Mouse (Mus musculus): ENCODE data around the gene Stxbp5. TPM values are rescaled to one million over a fixed set of nuclear protein-coding genes. Genes with fewer than 3 reads are reported as not detected.
"Not testable (repeated sequence)": the region's sequence is repeated elsewhere in the genome, so short reads cannot be mapped to it uniquely, and the experiment has no call there.

The Stxbp5 gene
- total RNA-seq (2015; ENCODE audit: low replicate concordance) (26.3 and 28.0 TPM in 2 replicates), total RNA-seq (2017; ENCODE audit: low replicate concordance) (16.0 and 21.5 TPM in 2 replicates)

- ATAC-seq (replicated peaks; ENCODE audit: low FRiP score, poor library complexity, severe bottlenecking), result peak; percentile 37
Measured at GRCm38 (mm10) chr10:9901071-9901696, at the start of gene Stxbp5. Gene Stxbp5, minus strand, starts transcription at chr10:9901079.

DNA sequence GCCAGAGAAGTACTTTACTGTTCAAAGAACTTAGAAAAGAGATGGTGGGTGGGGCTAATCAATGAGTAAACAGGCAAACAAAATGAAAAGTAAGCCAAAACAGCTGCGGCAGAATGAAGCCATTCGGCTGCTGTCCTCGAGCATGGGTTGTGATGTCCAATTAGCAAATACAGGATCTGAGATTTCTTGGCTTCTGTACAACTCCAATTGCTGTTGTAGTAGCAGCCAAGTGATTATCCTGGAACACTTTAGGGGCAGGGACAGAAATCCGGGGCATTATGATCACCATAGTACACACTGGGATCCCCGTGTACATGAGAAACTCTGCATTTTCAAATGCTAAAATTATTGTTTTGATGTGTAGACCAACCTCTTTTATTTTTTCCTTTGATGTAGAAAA, 11.5 kb upstream of the Stxbp5 start:
- ATAC-seq (replicated peaks; ENCODE audit: low FRiP score, poor library complexity, severe bottlenecking), result no peak

DNA sequence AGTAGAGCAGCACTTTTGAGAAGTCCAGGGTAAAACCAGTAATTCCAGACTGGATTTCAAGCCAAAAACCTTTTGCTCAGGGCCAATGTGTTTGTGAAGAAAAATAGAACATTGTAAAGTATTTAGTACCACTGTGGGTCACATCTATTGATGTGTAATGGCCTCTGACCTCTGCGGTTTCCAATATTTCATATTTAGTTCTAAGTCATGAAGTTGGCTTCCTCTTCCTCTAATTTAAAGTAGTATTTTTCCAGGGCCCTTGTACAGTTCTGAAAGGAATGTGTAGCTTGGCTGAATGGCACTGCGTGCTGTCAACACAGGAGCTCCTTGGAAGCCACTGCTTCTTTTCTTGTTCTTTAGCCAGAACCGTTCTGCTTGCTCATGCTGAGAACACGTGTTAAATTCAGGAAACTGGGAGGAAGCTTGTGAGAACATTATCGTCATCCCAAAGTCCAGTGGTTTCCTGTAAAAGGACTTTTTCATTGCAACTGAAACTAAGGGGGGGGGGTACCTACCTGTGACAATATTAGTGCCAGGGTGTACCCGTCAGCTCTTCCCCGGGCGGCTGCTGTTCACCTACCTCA, 7.1 kb upstream of the Stxbp5 start:
- no peak for ATAC-seq (replicated peaks; ENCODE audit: low FRiP score, poor library complexity, severe bottlenecking)

GRCm38 (mm10) chr10:9907519-9907918, 6.6 kb upstream of the Stxbp5 start:
- no peak for ATAC-seq (replicated peaks; ENCODE audit: low FRiP score, poor library complexity, severe bottlenecking)

- no peak for ATAC-seq (replicated peaks; ENCODE audit: low FRiP score, poor library complexity, severe bottlenecking)
Measured at GRCm38 (mm10) chr10:9906185-9906584, 5.3 kb upstream of the Stxbp5 start.

DNA sequence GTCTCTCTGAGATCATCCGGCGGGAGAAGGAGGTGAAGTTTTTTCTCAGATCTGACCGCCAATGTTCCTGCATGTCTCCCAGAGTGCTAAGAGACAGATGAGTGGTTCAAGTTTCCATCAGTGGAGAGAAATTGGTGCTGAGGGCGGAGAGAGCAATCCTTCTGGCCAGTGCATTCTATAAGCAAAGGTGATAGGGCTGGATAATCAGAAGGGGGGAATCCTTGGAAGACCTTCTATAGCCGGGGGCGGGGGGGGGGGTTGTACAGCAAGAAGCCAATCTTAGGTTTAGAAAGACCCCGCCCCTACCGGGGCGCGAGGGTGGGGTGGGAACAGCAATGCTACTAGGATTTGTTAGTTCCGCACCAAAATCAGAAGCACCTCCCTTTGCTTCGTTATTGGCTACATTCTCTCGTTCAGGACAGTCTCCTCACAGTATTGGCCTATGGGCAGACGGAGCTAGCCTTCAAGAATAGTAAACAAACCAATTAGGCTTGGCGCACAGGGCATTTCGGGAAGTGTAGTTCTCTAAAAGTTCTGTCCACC, 889 bp upstream of the Stxbp5 start:
- peak; percentile 94 for ATAC-seq (replicated peaks; ENCODE audit: low FRiP score, poor library complexity, severe bottlenecking)

DNA sequence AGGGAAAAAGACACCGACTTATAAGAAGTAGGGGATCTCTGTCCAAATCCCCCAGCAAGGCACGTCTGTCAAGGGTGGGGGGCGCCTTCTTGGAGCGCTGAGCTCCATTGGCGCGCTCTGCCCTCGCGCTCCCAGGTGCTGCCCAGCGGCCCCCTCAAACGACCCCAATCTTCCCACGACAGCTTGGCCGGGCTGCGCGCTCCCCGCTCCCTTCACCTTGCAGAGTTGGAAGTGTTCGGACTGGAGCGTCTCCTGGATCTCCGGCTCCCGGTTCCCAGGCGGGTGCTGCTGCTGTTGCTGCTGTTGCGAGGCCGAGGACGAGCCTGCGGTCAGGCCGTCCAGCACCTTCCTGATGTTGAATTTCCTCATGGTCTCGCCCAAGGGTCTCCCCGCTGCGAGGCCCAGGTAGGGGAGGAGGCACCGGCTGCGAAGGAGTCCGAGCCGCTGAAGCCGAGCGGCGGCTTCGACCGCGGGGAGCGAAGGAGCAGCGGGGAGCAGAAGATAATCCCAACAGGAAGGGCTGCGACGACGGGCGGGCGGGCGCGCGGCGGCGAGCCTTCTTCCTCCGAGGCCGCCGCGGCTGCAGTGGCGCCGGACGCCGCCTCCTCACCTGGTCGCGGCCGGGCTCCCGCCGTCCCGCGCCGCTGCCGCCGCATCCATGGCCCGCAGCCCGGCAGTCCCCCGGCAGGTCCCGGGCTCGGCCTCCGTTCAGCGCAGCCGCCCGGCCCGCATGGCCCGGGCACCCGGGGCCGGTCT, 386 bp downstream of the Stxbp5 start:
- peak; percentile 48 for ATAC-seq (replicated peaks; ENCODE audit: low FRiP score, poor library complexity, severe bottlenecking)

GRCm38 (mm10) chr10:9899816-9900215, 1.1 kb downstream of the Stxbp5 start:
- ATAC-seq (replicated peaks; ENCODE audit: low FRiP score, poor library complexity, severe bottlenecking), result no peak

DNA sequence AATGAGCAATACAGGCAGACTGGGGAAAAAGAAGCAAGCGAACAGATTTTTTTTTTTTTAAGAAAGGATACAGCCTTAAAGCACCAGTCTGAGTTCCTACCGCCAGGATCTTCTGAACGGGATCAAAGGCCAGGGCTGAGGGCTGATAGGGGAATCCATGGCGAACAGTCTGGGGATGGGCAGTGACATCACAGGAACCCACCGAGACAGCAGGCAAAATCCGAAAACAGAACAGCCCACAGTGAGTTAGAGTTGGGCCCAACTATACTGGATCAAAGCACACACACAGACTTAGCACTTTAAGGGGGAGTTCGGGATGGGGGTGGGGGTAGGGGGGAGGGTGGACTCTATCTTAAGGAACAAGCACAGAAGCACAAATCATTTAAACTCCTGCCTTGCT, 1.8 kb downstream of the Stxbp5 start:
- ATAC-seq (replicated peaks; ENCODE audit: low FRiP score, poor library complexity, severe bottlenecking), result no peak

DNA sequence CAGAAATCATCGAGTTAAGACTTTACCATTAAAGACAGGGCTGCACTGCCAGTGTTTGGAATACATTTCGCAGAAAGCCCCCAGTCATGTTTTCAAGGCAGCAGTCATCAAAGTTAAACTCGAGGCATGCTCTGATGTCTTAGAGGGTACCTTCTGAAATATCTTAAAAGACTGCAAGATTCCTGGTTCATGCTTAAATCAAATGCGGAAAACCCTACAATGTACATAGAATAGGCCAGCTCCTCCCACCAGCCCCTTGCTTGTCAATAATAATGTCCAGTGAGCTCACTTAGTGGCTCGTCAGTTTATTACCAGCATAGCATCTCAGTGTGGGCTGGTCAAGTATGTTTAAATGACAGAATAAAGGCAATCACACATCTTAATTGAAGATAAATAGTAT, 3.0 kb downstream of the Stxbp5 start:
- no peak for ATAC-seq (replicated peaks; ENCODE audit: low FRiP score, poor library complexity, severe bottlenecking)

GRCm38 (mm10) chr10:9893562-9893961, 7.3 kb downstream of the Stxbp5 start:
- ATAC-seq (replicated peaks; ENCODE audit: low FRiP score, poor library complexity, severe bottlenecking), result no peak

GRCm38 (mm10) chr10:9889651-9890050, 11.2 kb downstream of the Stxbp5 start:
- no peak for ATAC-seq (replicated peaks; ENCODE audit: low FRiP score, poor library complexity, severe bottlenecking)

- no peak for ATAC-seq (replicated peaks; ENCODE audit: low FRiP score, poor library complexity, severe bottlenecking)
Measured at GRCm38 (mm10) chr10:9888655-9889054, 12.2 kb downstream of the Stxbp5 start.

DNA sequence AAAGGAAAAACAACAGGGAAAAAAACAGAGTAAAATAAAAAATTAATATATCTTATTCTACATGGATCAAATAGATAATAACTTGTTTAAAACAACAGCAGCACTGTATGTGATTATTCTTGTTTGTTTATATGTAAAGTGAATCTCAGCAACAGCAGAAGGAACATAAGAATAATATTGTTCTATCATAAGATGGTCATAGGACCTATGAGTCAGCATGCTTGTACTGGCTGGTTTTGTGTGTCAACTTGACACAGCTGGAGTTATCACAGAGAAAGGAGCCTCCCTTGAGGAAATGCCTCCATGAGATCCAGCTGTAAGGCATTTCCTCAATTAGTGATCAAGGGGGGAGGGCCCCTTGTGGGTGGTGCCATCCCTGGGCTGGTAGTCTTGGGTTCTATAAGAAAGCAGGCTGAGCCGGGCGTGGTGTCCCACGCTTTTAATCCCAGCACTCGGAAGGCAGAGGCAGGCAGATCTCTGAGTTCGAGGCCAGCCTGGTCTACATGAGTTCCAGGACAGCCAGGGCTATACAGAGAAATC, 19.0 kb downstream of the Stxbp5 start:
- not testable (repeated sequence) for ATAC-seq (replicated peaks; ENCODE audit: low FRiP score, poor library complexity, severe bottlenecking)

DNA sequence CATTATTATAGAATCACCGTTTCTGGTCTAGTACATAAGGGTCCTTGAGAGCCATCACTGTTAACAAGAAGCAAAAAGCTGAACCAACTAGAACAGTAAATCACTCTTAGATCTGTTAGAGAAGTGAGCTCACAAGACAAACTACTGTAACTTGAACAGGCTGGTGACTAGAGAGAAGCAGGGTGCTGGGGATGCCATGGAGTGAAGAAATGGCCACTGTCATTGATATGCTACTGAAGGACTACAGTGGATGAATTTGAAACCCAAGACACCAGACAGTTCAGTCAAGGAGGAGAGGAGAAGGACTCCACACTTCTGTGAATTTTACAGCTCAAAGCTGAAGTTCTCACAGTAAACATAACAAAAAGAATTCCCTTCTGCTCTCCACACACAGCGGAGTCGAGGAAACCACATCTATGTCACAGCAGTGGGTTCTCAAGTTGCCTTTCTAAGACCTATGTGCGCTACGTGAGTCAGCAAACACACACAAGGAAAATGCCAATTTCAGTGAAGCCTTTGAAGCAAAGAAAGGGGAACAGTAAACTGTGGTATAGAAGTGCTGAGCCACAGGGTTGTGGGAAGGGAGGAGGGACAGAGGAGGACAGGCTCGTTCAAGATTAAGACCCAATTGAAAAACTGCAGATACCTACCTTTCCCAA, 20.7 kb downstream of the Stxbp5 start:
- no peak for ATAC-seq (replicated peaks; ENCODE audit: low FRiP score, poor library complexity, severe bottlenecking)

DNA sequence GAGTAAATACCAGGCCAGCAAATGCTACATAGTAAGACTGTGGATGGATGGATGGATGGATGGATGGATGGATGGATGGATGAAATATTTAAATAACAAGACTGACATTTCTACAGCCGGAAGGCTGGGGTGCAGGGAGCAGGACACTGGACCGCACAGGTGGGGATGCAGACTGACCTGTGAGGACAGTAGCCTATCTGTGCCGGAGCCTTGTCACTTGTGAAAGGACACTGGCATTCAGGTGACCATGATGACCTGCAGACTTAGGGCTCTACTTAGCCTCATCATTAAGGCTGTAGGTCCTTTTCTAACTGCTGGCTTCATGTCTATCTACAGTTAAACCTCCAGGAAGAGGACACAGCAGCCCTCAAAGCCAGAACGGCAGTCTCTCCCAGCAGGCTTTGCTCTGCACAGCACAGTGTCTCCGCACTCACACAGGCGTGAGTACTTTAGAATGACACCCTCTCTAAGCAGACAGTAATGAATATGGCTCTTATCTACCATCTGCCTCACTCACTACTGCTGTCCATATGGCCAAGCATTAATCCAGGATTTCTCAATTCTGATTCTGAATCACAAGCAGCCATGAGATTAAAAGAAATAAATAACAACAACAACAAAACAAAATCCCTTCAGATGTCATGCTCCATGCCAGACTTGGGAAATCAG, 21.9 kb downstream of the Stxbp5 start:
- no peak for ATAC-seq (replicated peaks; ENCODE audit: low FRiP score, poor library complexity, severe bottlenecking)

DNA sequence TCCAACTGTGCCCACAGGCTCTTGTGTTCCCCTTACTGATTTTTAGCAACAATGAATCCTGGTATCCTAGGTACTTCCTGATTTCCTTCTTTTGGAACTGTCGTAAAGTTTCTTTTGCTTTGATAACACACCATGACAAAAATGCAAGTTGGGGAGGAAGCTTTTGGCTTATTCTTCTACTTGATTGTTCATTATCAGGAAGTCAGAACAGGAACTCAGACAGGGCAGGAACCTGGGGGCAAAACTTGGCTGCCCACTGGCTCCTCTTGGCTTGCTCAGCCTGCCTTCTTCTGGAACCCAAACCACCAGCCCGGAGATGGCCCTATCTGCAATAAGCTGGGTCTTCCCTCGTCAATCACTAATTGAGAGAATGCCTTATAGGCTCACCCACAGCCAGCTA, 25.0 kb downstream of the Stxbp5 start:
- ATAC-seq (replicated peaks; ENCODE audit: low FRiP score, poor library complexity, severe bottlenecking), result no peak

DNA sequence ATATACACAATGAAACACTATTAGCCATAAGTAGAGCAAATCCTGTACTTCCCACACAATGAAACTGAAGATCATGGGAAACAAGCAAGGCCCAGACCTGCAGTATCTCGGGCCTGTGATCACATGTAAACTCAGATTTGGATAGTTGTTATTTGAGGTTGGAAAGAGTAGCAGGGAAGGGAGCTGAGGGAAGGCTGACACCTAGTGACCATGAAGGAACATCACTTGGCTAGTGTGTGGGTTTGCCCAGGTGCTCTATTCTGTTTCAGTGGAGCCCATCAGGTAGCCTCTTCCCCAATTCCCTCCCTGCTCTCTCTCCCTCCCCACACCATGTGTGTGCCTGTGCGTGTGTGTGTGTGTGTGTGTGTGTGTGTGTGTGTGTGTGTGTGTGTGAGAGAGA, 28.7 kb downstream of the Stxbp5 start:
- no peak for ATAC-seq (replicated peaks; ENCODE audit: low FRiP score, poor library complexity, severe bottlenecking)

DNA sequence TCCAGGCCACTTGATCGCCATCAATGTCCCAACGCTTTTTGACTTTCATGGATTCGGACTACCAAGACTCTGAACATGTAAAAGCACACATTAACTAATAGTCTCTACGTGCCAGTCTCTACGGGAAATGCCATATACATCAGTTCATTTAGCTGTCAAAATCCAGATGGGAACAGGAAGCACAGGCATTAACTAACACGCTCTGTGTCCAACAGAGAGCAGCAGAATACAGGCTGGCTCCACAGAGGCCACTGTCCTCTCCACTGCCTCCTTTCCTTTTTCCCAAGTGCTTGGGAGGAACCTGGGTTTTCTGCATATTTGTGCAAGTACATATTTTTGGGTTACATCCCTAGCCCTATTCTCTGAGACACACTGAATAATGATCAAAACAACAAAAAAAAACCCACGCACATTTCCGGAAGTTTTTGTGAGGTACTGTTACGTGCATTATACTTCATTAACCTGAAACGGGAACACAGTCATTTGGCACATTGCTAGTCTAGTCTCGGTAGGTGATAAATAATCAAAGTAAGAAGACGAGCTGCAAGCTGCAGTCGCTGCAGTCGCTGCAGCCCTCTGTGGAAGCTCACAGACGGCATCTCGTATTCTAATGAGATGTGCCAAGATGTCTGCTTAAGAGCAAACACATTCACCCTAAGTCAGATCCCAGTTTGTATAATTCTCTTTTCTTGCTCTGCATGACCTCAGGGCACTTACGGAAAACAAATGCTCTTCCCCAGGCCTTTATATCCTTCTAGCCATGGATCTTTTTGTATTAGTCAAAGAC, 33.9 kb downstream of the Stxbp5 start:
- no peak for ATAC-seq (replicated peaks; ENCODE audit: low FRiP score, poor library complexity, severe bottlenecking)
